Mouse (Mus musculus) liver, embryonic 14.5 days (tissue): ENCODE measurements at regions not wholly inside any gene's neighbourhood (a gene's known extent, or its start where the extent isn't known, plus 50 kb on each side); places are given as distances from the start of the nearest gene placed in this dataset.

Experiments
- CTCF ChIP-seq: IDR thresholded peaks from 2 replicates; pipeline ENCODE4 v1.5.1; 2016; ENCODE audit warnings: antibody characterized with exemption, low read depth, control low read depth
- EP300 ChIP-seq: IDR thresholded peaks from 2 replicates; pipeline ENCODE4 v1.6.1; 2016; ENCODE audit warnings: antibody characterized with exemption, low read depth

- TF ChIP-seq CTCF (no peak), EP300 (no peak)
Observed at GRCm38 (mm10) chr12:36780761-36781160, 327.6 kb upstream of the Meox2 start.
